Mouse (Mus musculus) adrenal gland, postnatal 25 days (tissue): ENCODE data around the gene Abca8a. TPM values are rescaled to one million over a fixed set of nuclear protein-coding genes. Genes with fewer than 3 reads are reported as not detected.
"Not testable (repeated sequence)": the region's sequence is repeated elsewhere in the genome, so short reads cannot be mapped to it uniquely, and the experiment has no call there.

Experiments used
- DNase-seq: peaks from one replicate; pipeline ENCODE4 v3.0.0; 2021; ENCODE audit warnings: mixed read lengths
- total RNA-seq: library from RNA; stranded (reverse); gene quantifications from 2 replicates; pipeline ENCODE4 v1.2.3, GENCODE M21; 2021

Abca8a gene
- total RNA-seq, 1 experiment from 2014 or later: 37.6 TPM

GRCm38 (mm10) chr11:109987460-109988072 lies 108.2 kb downstream of the Abca8a start:
- DNase-seq: not testable (repeated sequence)

GRCm38 (mm10) chr11:109981872-109982271 lies 113.9 kb downstream of the Abca8a start:
- no peak for DNase-seq

Other genes with a start within 250 kb of the Abca8a start
- gene Abca8b, start 100.1 kb downstream of the Abca8a start, total RNA-seq: 5.5 and 6.6 TPM in 2 replicates
- gene Abca9, start 72.2 kb upstream of the Abca8a start, total RNA-seq: 10.4 and 13.3 TPM in 2 replicates
- gene Abca6, start 155.8 kb upstream of the Abca8a start, total RNA-seq: 3.5 and 3.9 TPM in 2 replicates
- 8.9 and 14.0 TPM in 2 replicates for gene Abca5, start 241.7 kb upstream of the Abca8a start, total RNA-seq